Mouse (Mus musculus): Measurements from ENCODE around the gene Arhgap45.

The Arhgap45 gene

GRCm38 (mm10) chr10:80055891-80056290 lies 39.4 kb downstream of the Arhgap45 start:
- no peak for DNase-seq (ENCODE audit: low spot score in 2 of 2)

GRCm38 (mm10) chr10:80056506-80056905 lies 40.1 kb downstream of the Arhgap45 start:
- DNase-seq (ENCODE audit: low spot score in 2 of 2), result no peak

GRCm38 (mm10) chr10:80056976-80057682 lies 40.7 kb downstream of the Arhgap45 start:
- no peak for DNase-seq (ENCODE audit: low spot score in 2 of 2)

GRCm38 (mm10) chr10:80057683-80058326 lies 41.4 kb downstream of the Arhgap45 start:
- DNase-seq (ENCODE audit: low spot score in 2 of 2), result no peak

GRCm38 (mm10) chr10:80063104-80063503 lies 46.7 kb downstream of the Arhgap45 start:
- DNase-seq (ENCODE audit: low spot score in 2 of 2), result no peak

GRCm38 (mm10) chr10:80063877-80064650 lies 47.6 kb downstream of the Arhgap45 start:
- no peak for DNase-seq (ENCODE audit: low spot score in 2 of 2)

GRCm38 (mm10) chr10:80069251-80069650 lies 52.8 kb downstream of the Arhgap45 start:
- no peak for DNase-seq (ENCODE audit: low spot score in 2 of 2)

- no peak for DNase-seq (ENCODE audit: low spot score in 2 of 2)
Measured at GRCm38 (mm10) chr10:80069948-80070450, 53.5 kb downstream of the Arhgap45 start.

GRCm38 (mm10) chr10:80070837-80071515 lies 54.5 kb downstream of the Arhgap45 start:
- peak; percentile 38 to 50 for DNase-seq (ENCODE audit: low spot score in 2 of 2)

GRCm38 (mm10) chr10:80071516-80071900 lies 55.1 kb downstream of the Arhgap45 start:
- no peak for DNase-seq (ENCODE audit: low spot score in 2 of 2)

GRCm38 (mm10) chr10:80072623-80073489 lies 56.4 kb downstream of the Arhgap45 start:
- no peak for DNase-seq (ENCODE audit: low spot score in 2 of 2)

GRCm38 (mm10) chr10:80074813-80075601 lies 58.6 kb downstream of the Arhgap45 start:
- peak; percentile 60 to 74 for DNase-seq (ENCODE audit: low spot score in 2 of 2)

- DNase-seq (ENCODE audit: low spot score in 2 of 2), result no peak
Measured at GRCm38 (mm10) chr10:80075924-80076323, 59.5 kb downstream of the Arhgap45 start.

- no peak for DNase-seq (ENCODE audit: low spot score in 2 of 2)
Measured at GRCm38 (mm10) chr10:80076386-80076785, 59.9 kb downstream of the Arhgap45 start.

GRCm38 (mm10) chr10:80077312-80077711 lies 60.9 kb downstream of the Arhgap45 start:
- no peak for DNase-seq (ENCODE audit: low spot score in 2 of 2)

GRCm38 (mm10) chr10:80078366-80078765 lies 61.9 kb downstream of the Arhgap45 start:
- no peak for DNase-seq (ENCODE audit: low spot score in 2 of 2)

GRCm38 (mm10) chr10:80080396-80081070 lies 64.1 kb downstream of the Arhgap45 start:
- DNase-seq (ENCODE audit: low spot score in 2 of 2), result peak; percentile 60 to 61
